Mouse (Mus musculus): ENCODE measurements around the gene Pard3b. TPM values are rescaled to one million over a fixed set of nuclear protein-coding genes. Genes with fewer than 3 reads are reported as not detected.

Pard3b gene
- polyA plus RNA-seq, 1 experiment from 2014 or later = 19.3 TPM

- no peak overlapping the region for H3K27ac ChIP-seq
- H3K27me3 ChIP-seq = no peaks in the 10 kb centered on the region
- ATAC-seq (ENCODE audit: low FRiP score) = no peak
- peaks cover 7% of the 10 kb centered on the region for H3K4me1 ChIP-seq
- no peak overlapping the region for H3K9ac ChIP-seq
- no peak overlapping the region for H3K4me2 ChIP-seq (replicated peaks)
- H3K36me3 ChIP-seq = no peaks in the 10 kb centered on the region
- no peaks in the 10 kb centered on the region for H3K9me3 ChIP-seq (replicated peaks)
- H3K4me3 ChIP-seq = no peak overlapping the region
- WGBS = 65% methylated on average over 6 of the region's 6 CpGs
Observed at GRCm38 (mm10) chr1:62654436-62654835, 1015.8 kb downstream of the Pard3b start.

GRCm38 (mm10) chr1:62664960-62665645 lies 1026.5 kb downstream of the Pard3b start:
- 0 out of 2 replicates have a peak, but pooled peaks cover 2% of the 10 kb centered on the region for H3K9me3 ChIP-seq (replicated peaks)
- H3K36me3 ChIP-seq = no peaks in the 10 kb centered on the region
- H3K27ac ChIP-seq = 0 out of 2 replicates have a peak overlapping the region, but pooled peaks have one; percentile 17
- WGBS = 35% methylated on average over 8 of the region's 8 CpGs
- H3K9ac ChIP-seq = no peak overlapping the region
- H3K4me3 ChIP-seq = no peak overlapping the region
- peak; percentile 26; the same call in 1 of the 2 replicates for ATAC-seq (ENCODE audit: low FRiP score)
- no peaks in the 10 kb centered on the region for H3K27me3 ChIP-seq
- H3K4me1 ChIP-seq = peaks cover 5% of the 10 kb centered on the region
- no peak overlapping the region for H3K4me2 ChIP-seq (replicated peaks)

- H3K9me3 ChIP-seq (replicated peaks) = 0 out of 2 replicates have a peak, but pooled peaks cover 2% of the 10 kb centered on the region
- H3K9ac ChIP-seq = no peak overlapping the region
- H3K4me2 ChIP-seq (replicated peaks) = no peak overlapping the region
- H3K27ac ChIP-seq = no peak overlapping the region
- H3K27me3 ChIP-seq = no peaks in the 10 kb centered on the region
- no peaks in the 10 kb centered on the region for H3K36me3 ChIP-seq
- H3K4me1 ChIP-seq = peaks cover 5% of the 10 kb centered on the region
- ATAC-seq (ENCODE audit: low FRiP score) = no peak
- 76% methylated on average over 5 of the region's 5 CpGs for WGBS
- H3K4me3 ChIP-seq = no peak overlapping the region
Observed at GRCm38 (mm10) chr1:62665771-62666730, 1027.4 kb downstream of the Pard3b start.

DNA sequence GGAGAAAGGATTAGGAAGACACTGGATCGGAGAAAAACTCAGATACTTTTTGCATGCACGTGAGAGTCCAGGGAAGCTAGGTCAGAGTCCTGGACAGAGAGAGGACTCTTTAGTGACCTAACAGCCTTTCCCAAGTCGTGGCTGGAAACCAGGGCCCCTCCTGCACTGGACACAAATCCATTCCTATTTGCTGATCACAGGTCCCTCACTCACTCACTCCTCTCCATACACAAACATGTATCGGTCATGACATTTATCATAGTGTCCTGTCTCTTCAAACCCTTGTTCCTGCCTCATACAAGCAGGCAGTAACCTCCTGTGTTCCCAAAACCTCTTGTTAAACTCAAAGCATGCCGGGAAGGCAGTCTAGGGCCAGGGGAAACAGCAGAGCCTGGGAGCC lies 1028.2 kb downstream of the Pard3b start:
- no peak overlapping the region for H3K9ac ChIP-seq
- peaks cover 5% of the 10 kb centered on the region for H3K4me1 ChIP-seq
- ATAC-seq (ENCODE audit: low FRiP score) = no peak
- 0 out of 2 replicates have a peak, but pooled peaks cover 2% of the 10 kb centered on the region for H3K9me3 ChIP-seq (replicated peaks)
- WGBS = 83% methylated on average over 5 of the region's 5 CpGs
- no peak overlapping the region for H3K27ac ChIP-seq
- no peaks in the 10 kb centered on the region for H3K36me3 ChIP-seq
- no peak overlapping the region for H3K4me2 ChIP-seq (replicated peaks)
- no peaks in the 10 kb centered on the region for H3K27me3 ChIP-seq
- H3K4me3 ChIP-seq = no peak overlapping the region

- H3K4me3 ChIP-seq = no peak overlapping the region
- no peaks in the 10 kb centered on the region for H3K27me3 ChIP-seq
- H3K4me2 ChIP-seq (replicated peaks) = no peak overlapping the region
- 43% methylated on average over 4 of the region's 4 CpGs for WGBS
- H3K9me3 ChIP-seq (replicated peaks) = peaks cover 5% of the 10 kb centered on the region; the same call in 1 of the 2 replicates
- no peaks in the 10 kb centered on the region for H3K36me3 ChIP-seq
- no peak for ATAC-seq (ENCODE audit: low FRiP score)
- no peak overlapping the region for H3K27ac ChIP-seq
- no peak overlapping the region for H3K9ac ChIP-seq
- H3K4me1 ChIP-seq = peaks cover 18% of the 10 kb centered on the region
Observed at GRCm38 (mm10) chr1:62678611-62679344, 1040.2 kb downstream of the Pard3b start.

DNA sequence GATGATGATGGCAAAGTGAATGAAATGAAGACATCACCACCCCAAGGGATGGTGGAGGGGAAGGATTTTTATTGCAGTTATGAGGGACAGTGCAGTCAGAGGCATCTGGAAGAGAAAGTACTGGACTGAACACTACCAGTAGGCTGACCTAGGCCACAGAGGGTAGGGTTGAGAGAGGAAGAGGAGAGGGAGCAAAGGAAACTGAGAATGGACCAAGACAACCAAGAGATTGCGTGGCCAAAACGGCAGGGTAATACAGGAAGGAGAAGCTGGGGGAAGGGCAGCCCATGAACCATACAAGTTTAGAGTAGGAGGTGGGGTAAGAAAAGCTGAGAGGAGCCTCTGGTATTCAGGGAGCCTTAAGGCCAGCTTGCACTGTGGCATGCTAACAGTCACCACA lies 1040.8 kb downstream of the Pard3b start:
- Histone ChIP-seq H3K4me2 (replicated peaks) (no peak overlapping the region), H3K27me3 (no peaks in the 10 kb centered on the region), H3K4me3 (no peak overlapping the region), H3K27ac (no peak overlapping the region), H3K36me3 (no peaks in the 10 kb centered on the region), H3K4me1 (peaks cover 18% of the 10 kb centered on the region), H3K9me3 (replicated peaks) (peaks cover 5% of the 10 kb centered on the region; the same call in 1 of the 2 replicates), H3K9ac (no peak overlapping the region)
- no peak for ATAC-seq (ENCODE audit: low FRiP score)
- 90% methylated on average over 2 of the region's 2 CpGs for WGBS

- peak overlapping the region; percentile 72 for H3K27ac ChIP-seq
- H3K9ac ChIP-seq = no peak overlapping the region
- peaks cover 2% of the 10 kb centered on the region; the same call in 1 of the 2 replicates for H3K9me3 ChIP-seq (replicated peaks)
- peaks cover 18% of the 10 kb centered on the region for H3K4me1 ChIP-seq
- WGBS = 36% methylated on average over 21 of the region's 21 CpGs
- no peaks in the 10 kb centered on the region for H3K27me3 ChIP-seq
- no peak overlapping the region for H3K4me3 ChIP-seq
- peak overlapping the region; percentile 37 for H3K4me2 ChIP-seq (replicated peaks)
- H3K36me3 ChIP-seq = no peaks in the 10 kb centered on the region
- ATAC-seq (ENCODE audit: low FRiP score) = peak; percentile 84
Observed at GRCm38 (mm10) chr1:62682456-62683385, 1044.1 kb downstream of the Pard3b start.

DNA sequence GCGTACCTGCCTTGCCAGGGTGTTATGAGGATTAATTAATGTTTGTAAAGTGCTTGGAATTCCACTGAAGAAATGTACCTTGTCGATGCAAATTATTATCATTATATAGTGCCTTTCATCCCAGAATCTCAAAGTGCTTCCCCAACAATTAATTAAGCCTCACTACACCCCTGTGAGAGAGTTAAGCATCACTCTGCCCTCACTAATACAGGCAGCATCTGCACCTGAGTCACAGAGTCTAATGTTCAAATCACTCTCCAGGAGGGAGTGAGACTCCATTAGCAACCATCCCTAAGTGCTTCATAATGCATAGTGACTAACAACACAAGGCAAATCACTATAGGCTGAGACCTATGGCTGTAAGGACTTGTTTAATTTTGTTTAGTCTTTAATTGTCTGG lies 1044.9 kb downstream of the Pard3b start:
- no peak overlapping the region for H3K4me2 ChIP-seq (replicated peaks)
- 78% methylated on average over 2 of the region's 2 CpGs for WGBS
- peak; percentile 70; the same call in 1 of the 2 replicates for ATAC-seq (ENCODE audit: low FRiP score)
- H3K27me3 ChIP-seq = no peaks in the 10 kb centered on the region
- H3K9ac ChIP-seq = no peak overlapping the region
- no peaks in the 10 kb centered on the region for H3K36me3 ChIP-seq
- no peaks in the 10 kb centered on the region for H3K9me3 ChIP-seq (replicated peaks)
- H3K4me1 ChIP-seq = peaks cover 17% of the 10 kb centered on the region
- H3K27ac ChIP-seq = peak overlapping the region; percentile 72; the same call in 1 of the 2 replicates
- no peak overlapping the region for H3K4me3 ChIP-seq

DNA sequence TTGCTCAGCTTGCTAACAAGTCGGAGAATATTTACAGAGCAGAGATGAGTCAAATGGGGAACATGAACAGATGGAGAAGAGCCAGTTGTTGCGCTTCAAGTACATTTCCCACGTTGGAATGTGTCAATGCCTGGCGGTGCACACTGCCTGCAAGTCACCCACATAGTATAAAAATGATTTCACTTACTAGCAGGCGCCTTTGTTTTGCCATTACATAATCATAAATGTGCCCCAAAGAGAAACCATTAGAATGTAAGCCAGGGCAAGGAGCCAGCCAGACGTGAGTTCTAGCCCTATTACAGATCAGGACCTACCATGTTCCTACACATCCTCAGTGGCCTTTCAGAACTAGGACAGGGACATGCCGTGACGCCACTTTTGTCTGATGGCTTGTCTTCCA lies 1048.9 kb downstream of the Pard3b start:
- H3K27me3 ChIP-seq = no peaks in the 10 kb centered on the region
- no peak overlapping the region for H3K9ac ChIP-seq
- ATAC-seq (ENCODE audit: low FRiP score) = no peak
- H3K4me2 ChIP-seq (replicated peaks) = no peak overlapping the region
- peaks cover 12% of the 10 kb centered on the region for H3K4me1 ChIP-seq
- no peaks in the 10 kb centered on the region for H3K36me3 ChIP-seq
- no peak overlapping the region for H3K4me3 ChIP-seq
- no peaks in the 10 kb centered on the region for H3K9me3 ChIP-seq (replicated peaks)
- H3K27ac ChIP-seq = no peak overlapping the region
- WGBS = 86% methylated on average over 8 of the region's 8 CpGs

GRCm38 (mm10) chr1:62691175-62691574 lies 1052.6 kb downstream of the Pard3b start:
- WGBS = 85% methylated on average over 6 of the region's 6 CpGs
- H3K9me3 ChIP-seq (replicated peaks) = no peaks in the 10 kb centered on the region

More at GRCm38 (mm10) chr1:62691175-62691574, 1052.6 kb downstream of the Pard3b start:
- H3K4me3 ChIP-seq = no peak overlapping the region
- H3K4me1 ChIP-seq = no peaks in the 10 kb centered on the region; the same call in 1 of the 2 replicates
- no peak overlapping the region for H3K27ac ChIP-seq
- no peaks in the 10 kb centered on the region for H3K27me3 ChIP-seq
- no peaks in the 10 kb centered on the region for H3K36me3 ChIP-seq
- no peak for ATAC-seq (ENCODE audit: low FRiP score)
- H3K9ac ChIP-seq = no peak overlapping the region
- H3K4me2 ChIP-seq (replicated peaks) = no peak overlapping the region

All from hindbrain, embryonic 12.5 days (tissue).